Mouse (Mus musculus) ES-E14 (cell line): ENCODE data around the gene Lysmd2.

ENCODE experiments used
- HCFC1 ChIP-seq: IDR thresholded peaks from 2 replicates; pipeline ENCODE4 v1.6.1; 2012; ENCODE audit warnings: low read length, inconsistent platforms, borderline replicate concordance; ENCODE audit not compliant: insufficient read depth
- MAFK ChIP-seq: IDR thresholded peaks from 2 replicates; pipeline ENCODE4 v1.6.1; 2014; ENCODE audit warnings: mild to moderate bottlenecking, low read depth, low read length, inconsistent platforms; ENCODE audit not compliant: insufficient read depth
- ZNF384 ChIP-seq: IDR thresholded peaks from 2 replicates; pipeline ENCODE4 v1.6.1; 2012; ENCODE audit warnings: low read depth, low read length, inconsistent platforms

DNA sequence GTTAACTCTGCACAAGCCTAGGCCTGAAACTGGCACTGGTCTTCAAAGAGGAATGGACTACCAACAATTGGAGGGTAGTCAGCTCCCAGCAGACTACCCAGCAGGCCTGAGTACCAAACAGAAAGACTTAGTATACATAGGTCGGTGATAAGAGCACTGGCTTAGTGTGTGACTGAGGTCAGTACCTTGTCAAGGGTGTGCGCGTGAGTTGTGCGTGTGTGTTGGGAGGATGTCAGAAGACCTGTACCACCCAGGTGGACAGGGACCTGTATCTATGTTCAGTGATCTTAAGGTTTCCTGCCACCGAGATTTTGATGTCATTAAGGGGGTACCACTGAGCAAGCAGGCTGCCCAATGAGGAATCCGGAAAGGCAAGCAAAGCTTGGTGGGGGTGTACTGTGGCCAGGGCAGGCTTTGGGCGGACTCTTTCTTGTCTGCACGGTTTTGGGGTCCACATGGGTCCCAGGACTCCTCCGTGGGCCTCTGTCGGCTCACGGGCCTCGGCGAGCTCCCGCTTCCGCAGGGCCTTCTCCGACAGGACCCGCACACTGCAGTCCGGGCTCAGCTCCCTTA is 472 bp upstream of the Lysmd2 start:
- TF ChIP-seq HCFC1, result no peak
- no peak for TF ChIP-seq MAFK
- TF ChIP-seq ZNF384, result no peak
